Mouse (Mus musculus) E14TG2a.4 (cell line): ENCODE data around the gene Tmem178b.

Experiments used
- CTCF ChIP-seq: conservative IDR thresholded peaks from 2 replicates; pipeline ENCODE4 v1.5.1; 2014; ENCODE audit warnings: low read length
- NANOG ChIP-seq: IDR thresholded peaks from 2 replicates; pipeline ENCODE4 v1.6.1; 2014; ENCODE audit warnings: borderline replicate concordance, low read length, mixed read lengths
- POU5F1 ChIP-seq: IDR thresholded peaks from 2 replicates; pipeline ENCODE4 v1.6.1; 2014; ENCODE audit warnings: low read length, borderline replicate concordance

- TF ChIP-seq CTCF (no peak), NANOG (no peak), POU5F1 (no peak)
These were observed 367.6 kb downstream of the Tmem178b start for GRCm38 (mm10) chr6:40240671-40241070.
